17 mouse cellular contexts compared by ENCODE assay signal in the genomic region with DNA sequence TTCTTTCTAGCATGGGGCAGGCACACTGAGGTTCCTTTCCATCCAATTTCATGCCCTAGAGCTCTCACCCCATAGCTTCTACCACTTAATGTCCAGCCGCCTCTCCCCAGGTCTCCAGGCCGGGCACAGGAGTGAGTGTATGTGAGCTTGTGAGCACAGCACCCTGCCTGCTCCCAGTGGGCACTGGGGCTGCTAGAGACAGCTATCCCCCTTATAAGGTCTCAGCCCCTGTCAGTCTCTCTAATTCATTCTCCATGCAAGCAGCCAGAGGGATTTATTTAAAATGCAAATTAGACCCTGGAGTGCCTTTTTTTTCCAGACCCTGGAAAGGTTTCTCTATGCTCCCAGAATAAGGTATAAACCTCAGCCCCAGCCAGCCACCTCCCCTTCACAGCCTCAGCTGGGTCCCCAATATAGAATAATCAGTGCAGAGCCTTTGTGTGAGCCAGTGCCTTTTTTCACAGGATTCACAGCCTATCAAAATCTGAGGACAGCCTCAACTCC. TPM values are rescaled to one million over a fixed set of nuclear protein-coding genes. Genes with fewer than 3 reads are reported as not detected.
DNase-seq lines count a peak whose midpoint lies in the region; ATAC-seq and TF ChIP-seq lines count a peak whose summit lies in the region.
"Had no signal": no experiment of that assay in that cellular context is flagged by ENCODE, and none has a peak within 500 bp of the region (broad histone marks: within the 10 kb centered on the region; RNA-seq: fewer than 3 reads in every experiment).

No protein-coding gene starts in this region.

- no peak for TF ChIP-seq POLR2A in thymus, adult 2 months (IDR thresholded peaks at IDR 0.05; ENCODE audit: control insufficient read depth, extremely low read depth, insufficient read depth, low read length, poor library complexity)

- no peak; the same call in 1 of the 2 replicates for ATAC-seq in neural tube, embryonic 11.5 days (ENCODE audit: insufficient read depth, low FRiP score, low TSS enrichment)
- peak; percentile 36 for ATAC-seq in forebrain, embryonic 14.5 days
- no peak for ATAC-seq in limb, embryonic 12.5 days (ENCODE audit: insufficient number of reproducible peaks, insufficient read depth, low FRiP score, low TSS enrichment, low read depth)
- no peak for ATAC-seq in neural tube, embryonic 15.5 days (ENCODE audit: low FRiP score)
- ATAC-seq: activated CD4-positive, CD25-positive, alpha-beta regulatory T cell, adult 4 months had no signal

- H3K4me1 ChIP-seq in neural tube, embryonic 11.5 days (ENCODE audit: control insufficient read depth, insufficient read depth, low read length): peaks cover 70% of the 10 kb centered on the region
- peaks cover 48% of the 10 kb centered on the region for H3K4me1 ChIP-seq in forebrain, embryonic 14.5 days (ENCODE audit: control insufficient read depth, insufficient read depth, low read length)
- peaks cover 75% of the 10 kb centered on the region for H3K4me1 ChIP-seq in limb, embryonic 12.5 days (replicated peaks)
- H3K4me1 ChIP-seq in neural tube, embryonic 15.5 days: peaks cover 75% of the 10 kb centered on the region
- H3K4me1 ChIP-seq in thymus, adult 2 months (replicated peaks; ENCODE audit: control insufficient read depth, insufficient read depth, low read length): no peaks in the 10 kb centered on the region
- H3K4me1 ChIP-seq: liver, embryonic 15.5 days had no signal

- no peaks in the 10 kb centered on the region for H3K36me3 ChIP-seq in neural tube, embryonic 11.5 days (ENCODE audit: control insufficient read depth, insufficient read depth, low read length)
- H3K36me3 ChIP-seq in forebrain, embryonic 14.5 days (ENCODE audit: control insufficient read depth, insufficient read depth, low read length): no peaks in the 10 kb centered on the region
- no peaks in the 10 kb centered on the region for H3K36me3 ChIP-seq in limb, embryonic 12.5 days
- H3K36me3 ChIP-seq in neural tube, embryonic 15.5 days: no peaks in the 10 kb centered on the region
- no peaks in the 10 kb centered on the region for H3K36me3 ChIP-seq in thymus, adult 2 months (ENCODE audit: control insufficient read depth, insufficient read depth, low read length)
- H3K36me3 ChIP-seq: liver, embryonic 15.5 days had no signal

- no peaks in the 10 kb centered on the region for H3K27me3 ChIP-seq in neural tube, embryonic 11.5 days (ENCODE audit: control insufficient read depth, insufficient read depth, low read length)
- H3K27me3 ChIP-seq in forebrain, embryonic 14.5 days (replicated peaks; ENCODE audit: control insufficient read depth, insufficient read depth, low read length): no peaks in the 10 kb centered on the region
- H3K27me3 ChIP-seq in limb, embryonic 12.5 days: no peaks in the 10 kb centered on the region
- no peaks in the 10 kb centered on the region for H3K27me3 ChIP-seq in neural tube, embryonic 15.5 days (replicated peaks)
- no peaks in the 10 kb centered on the region for H3K27me3 ChIP-seq in thymus, adult 2 months (ENCODE audit: control insufficient read depth, insufficient read depth, low read length)
- H3K27me3 ChIP-seq: liver, embryonic 15.5 days had no signal

- no peak overlapping the region for H3K9ac ChIP-seq in neural tube, embryonic 11.5 days (ENCODE audit: low read length)
- H3K9ac ChIP-seq in forebrain, embryonic 14.5 days (ENCODE audit: low read length): no peak overlapping the region
- no peak overlapping the region for H3K9ac ChIP-seq in limb, embryonic 12.5 days (replicated peaks)
- no peak overlapping the region for H3K9ac ChIP-seq in neural tube, embryonic 15.5 days (replicated peaks)
- H3K9ac ChIP-seq: liver, embryonic 15.5 days had no signal

- H3K4me3 ChIP-seq in neural tube, embryonic 11.5 days (ENCODE audit: low read depth, low read length): no peak overlapping the region
- H3K4me3 ChIP-seq in forebrain, embryonic 14.5 days (ENCODE audit: low read depth, low read length): no peak overlapping the region
- H3K4me3 ChIP-seq in limb, embryonic 12.5 days (replicated peaks): no peak overlapping the region
- no peak overlapping the region for H3K4me3 ChIP-seq in neural tube, embryonic 15.5 days (replicated peaks)
- no peak overlapping the region for H3K4me3 ChIP-seq in thymus, adult 2 months (ENCODE audit: control insufficient read depth, insufficient read depth, low read length)
- H3K4me3 ChIP-seq: gastrocnemius, adult 2 months; liver, embryonic 15.5 days had no signal

- WGBS in neural tube, embryonic 11.5 days: 68% methylated on average over 2 of the region's 2 CpGs
- WGBS in forebrain, embryonic 14.5 days: 24% methylated on average over 2 of the region's 2 CpGs
- 82% methylated on average over 2 of the region's 2 CpGs for WGBS in limb, embryonic 12.5 days
- WGBS in neural tube, embryonic 15.5 days: 30% methylated on average over 2 of the region's 2 CpGs
- WGBS in thymus, adult 2 months: 94% methylated on average over 2 of the region's 2 CpGs

- TF ChIP-seq CTCF in thymus, adult 2 months (IDR thresholded peaks at IDR 0.05; ENCODE audit: borderline replicate concordance, control insufficient read depth, extremely low read depth, insufficient read depth, low read length, poor library complexity): no peak

- H3K4me2 ChIP-seq in neural tube, embryonic 11.5 days (ENCODE audit: low read depth): no peak overlapping the region
- no peak overlapping the region for H3K4me2 ChIP-seq in forebrain, embryonic 14.5 days (ENCODE audit: low read length)
- H3K4me2 ChIP-seq in limb, embryonic 12.5 days: no peak overlapping the region
- no peak overlapping the region for H3K4me2 ChIP-seq in neural tube, embryonic 15.5 days
- H3K4me2 ChIP-seq: heart, embryonic 11.5 days; liver, embryonic 15.5 days had no signal

- no peaks in the 10 kb centered on the region for H3K9me3 ChIP-seq in neural tube, embryonic 11.5 days (ENCODE audit: control insufficient read depth, low read length)
- no peaks in the 10 kb centered on the region for H3K9me3 ChIP-seq in forebrain, embryonic 14.5 days (replicated peaks; ENCODE audit: control insufficient read depth, low read length)
- no peaks in the 10 kb centered on the region for H3K9me3 ChIP-seq in limb, embryonic 12.5 days
- H3K9me3 ChIP-seq in neural tube, embryonic 15.5 days (replicated peaks): no peaks in the 10 kb centered on the region
- H3K9me3 ChIP-seq: liver, embryonic 15.5 days had no signal

- H3K27ac ChIP-seq in neural tube, embryonic 11.5 days (ENCODE audit: low read depth, low read length): peak overlapping the region; percentile 82
- peak overlapping the region; percentile 78 for H3K27ac ChIP-seq in forebrain, embryonic 14.5 days (ENCODE audit: low read depth, low read length)
- 0 out of 2 replicates have a peak overlapping the region, but pooled peaks have one; percentile 90 for H3K27ac ChIP-seq in limb, embryonic 12.5 days
- H3K27ac ChIP-seq in neural tube, embryonic 15.5 days (replicated peaks): peak overlapping the region; percentile 64
- H3K27ac ChIP-seq in thymus, adult 2 months (ENCODE audit: control insufficient read depth, insufficient read depth, low read length): no peak overlapping the region
- H3K27ac ChIP-seq: gastrocnemius, adult 2 months; kidney, postnatal 0 days; liver, embryonic 15.5 days had no signal

- DNase-seq in neural tube, embryonic 11.5 days (ENCODE audit: low spot score): no peak
- DNase-seq in neural tube, embryonic 10.5 days (ENCODE audit: extremely low spot score, low spot score): no peak
- DNase-seq in forebrain, embryonic 14.5 days (ENCODE audit: low spot score): peak; percentile 67
- no peak for DNase-seq in cerebellum, adult 11 months
- no peak for DNase-seq in B cell, adult 2 months
- DNase-seq in thymus, adult 2 months: no peak
- DNase-seq: cerebellum, adult 2 months; gastrocnemius, adult 2 months; layer of hippocampus, adult 9-11 months; lung, postnatal 14 days; thymus, postnatal 4 days had no signal

RNA-seq across cellular contexts. Expression of a gene that starts 54.1 kb away (rescaled TPM):
- 71.9 and 72.3 TPM in 2 replicates for polyA plus RNA-seq in neural tube, embryonic 11.5 days (2014; fragmentation: Nextera tagmentation; extraction: Ambion mirVana)
- polyA plus RNA-seq in forebrain, embryonic 14.5 days (2014; fragmentation: Nextera tagmentation; extraction: Ambion mirVana): 15.6 and 17.3 TPM in 2 replicates
- 16.4 and 16.9 TPM in 2 replicates for polyA plus RNA-seq in limb, embryonic 12.5 days (2016; fragmentation: Nextera tagmentation; extraction: Ambion mirVana)
- 22.0 and 29.3 TPM in 2 replicates for polyA plus RNA-seq in neural tube, embryonic 15.5 days (2015; fragmentation: Nextera tagmentation; extraction: Ambion mirVana)
- 10.7 and 12.2 TPM in 2 replicates for polyA plus RNA-seq in thymus, adult 2 months (2012; rRNA removed)
